Mouse (Mus musculus): ENCODE results near the gene Cpeb4. TPM values are rescaled to one million over a fixed set of nuclear protein-coding genes. Genes with fewer than 3 reads are reported as not detected.

The Cpeb4 gene
- total and polyA plus RNA-seq, 3 experiments = 13.8 to 23.9 (median 20.1) TPM

DNA sequence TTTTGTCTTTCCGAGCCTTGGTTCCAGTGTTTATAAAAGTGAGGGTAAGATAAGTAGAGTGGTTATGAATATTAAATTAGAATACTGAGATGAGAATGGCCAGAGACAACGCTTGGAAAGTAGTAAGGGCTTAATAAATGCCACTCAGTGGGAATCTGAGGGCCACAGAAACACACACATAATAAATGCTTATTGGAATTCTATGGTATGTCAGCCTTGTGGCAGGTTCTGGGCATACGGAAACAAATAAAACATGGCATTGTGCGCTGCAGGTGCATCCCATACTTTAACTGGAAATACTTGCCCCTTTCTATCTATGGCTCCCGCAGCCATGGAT, 24.6 kb upstream of the Cpeb4 start:
- dilution Hi-C loops (cut with MboI; ENCODE audit: extremely low pct_ligation_motif_present, extremely low pct_unique_long_range_greater_than_20kb, low sequenced_read_pairs) (no loop called here), in situ Hi-C loops (cut with MboI; ENCODE audit: low pct_ligation_motif_present, low pct_unique_long_range_greater_than_20kb, low sequenced_read_pairs) (no loop called here)
- Histone ChIP-seq H3K36me3 (replicated peaks in 1 of 2; ENCODE audit: control insufficient read depth in 1 of 2, insufficient read depth in 1 of 2, low read length in 1 of 2) (no peaks in the 10 kb centered on the region), H3K4me2 (ENCODE audit: insufficient read depth, low read depth, poor library complexity, severe bottlenecking) (no peak overlapping the region), H3K9ac (ENCODE audit: insufficient read depth, low read depth) (no peak overlapping the region), H3K27ac (ENCODE audit: insufficient read depth, low read depth) (no peak overlapping the region), H3K4me3 (replicated peaks in 1 of 3; ENCODE audit: low read depth in 2 of 3, low read length in 2 of 3, poor library complexity in 1 of 3) (no peak overlapping the region), H3K9me3 (replicated peaks; ENCODE audit: low read length) (no peaks in the 10 kb centered on the region), H3K4me1 (ENCODE audit: control insufficient read depth in 1 of 2, insufficient read depth in 2 of 2) (peaks cover 2 to 35% of the 10 kb centered on the region in 2 experiments; a peak in 2 of 4 replicates), H3K79me2 (replicated peaks; ENCODE audit: control insufficient read depth, extremely low read depth, insufficient read depth, poor library complexity, severe bottlenecking) (no peaks in the 10 kb centered on the region), H3K27me3 (replicated peaks) (no peaks in the 10 kb centered on the region)
- DNase-seq (ENCODE audit: extremely low read depth) = no peak
- no peak for TF ChIP-seq MAX (IDR thresholded peaks at IDR 0.05; ENCODE audit: low read length)
- no peak for TF ChIP-seq TBP (conservative IDR thresholded peaks at IDR 0.05; ENCODE audit: low read depth, low read length)
- TF ChIP-seq POLR2A (IDR thresholded peaks at IDR 0.05; ENCODE audit: low read depth, low read length) = no peak
- TF ChIP-seq CHD1 (IDR thresholded peaks at IDR 0.05; ENCODE audit: low read depth, low read length) = no peak
- TF ChIP-seq ELF1 (IDR thresholded peaks at IDR 0.05; ENCODE audit: low read depth, low read length) = no peak
- TF ChIP-seq USF2 (conservative IDR thresholded peaks at IDR 0.05; ENCODE audit: low read depth, low read length) = no peak
- no peak for TF ChIP-seq E2F4 (IDR thresholded peaks at IDR 0.05; ENCODE audit: insufficient replicate concordance, low read depth, low read length)
- no peak for TF ChIP-seq JUND (conservative IDR thresholded peaks at IDR 0.05; ENCODE audit: low read depth, low read length)
- TF ChIP-seq BHLHE40 (IDR thresholded peaks at IDR 0.05; ENCODE audit: low read depth, low read length) = no peak
- TF ChIP-seq SIN3A (IDR thresholded peaks at IDR 0.05; ENCODE audit: low read length) = no peak
- no peak for TF ChIP-seq TCF12 (IDR thresholded peaks at IDR 0.05; ENCODE audit: low read depth, low read length)
- TF ChIP-seq JUN (IDR thresholded peaks at IDR 0.05; ENCODE audit: insufficient read depth, low read depth, low read length) = no peak

DNA sequence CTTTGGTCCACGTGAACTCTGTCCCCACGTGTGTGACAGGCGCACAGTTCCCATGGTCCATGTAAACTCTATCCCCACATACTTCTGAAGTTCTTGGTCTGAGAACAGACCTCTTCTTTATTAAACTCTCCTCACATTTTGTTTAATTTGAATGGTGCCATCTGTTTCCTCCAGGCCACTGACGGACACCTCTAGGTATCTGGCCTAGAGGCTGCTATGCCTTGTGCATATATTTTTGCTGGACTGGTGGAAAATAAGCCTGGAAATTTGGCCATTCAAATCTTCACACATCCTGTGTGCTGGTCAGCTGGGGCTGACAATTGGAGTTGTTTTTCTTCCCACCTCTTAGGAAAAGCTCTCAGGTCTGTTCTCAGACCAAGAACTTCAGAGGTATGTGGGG, 23.3 kb upstream of the Cpeb4 start:
- TF ChIP-seq TBP (conservative IDR thresholded peaks at IDR 0.05; ENCODE audit: low read depth, low read length) (no peak), HCFC1 (IDR thresholded peaks at IDR 0.05; ENCODE audit: low read depth, low read length) (no peak), NELFE (IDR thresholded peaks at IDR 0.05; ENCODE audit: low read depth, low read length) (no peak), CHD2 (IDR thresholded peaks at IDR 0.05; ENCODE audit: low read length) (no peak), ZNF384 (IDR thresholded peaks at IDR 0.05; ENCODE audit: low read depth, low read length) (no peak), TCF12 (IDR thresholded peaks at IDR 0.05; ENCODE audit: low read depth, low read length) (no peak), MAZ (IDR thresholded peaks at IDR 0.05; ENCODE audit: low read depth, low read length) (no peak), JUN (IDR thresholded peaks at IDR 0.05; ENCODE audit: insufficient read depth, low read depth, low read length) (no peak), MYC (IDR thresholded peaks at IDR 0.05; ENCODE audit: low read depth, low read length) (no peak), RCOR1 (conservative IDR thresholded peaks at IDR 0.05; ENCODE audit: low read depth, low read length) (no peak), MEF2A (IDR thresholded peaks at IDR 0.05; ENCODE audit: borderline replicate concordance, low read depth, low read length) (no peak), MAFK (IDR thresholded peaks at IDR 0.05; ENCODE audit: insufficient replicate concordance, low read length) (no peak), NRF1 (IDR thresholded peaks at IDR 0.05; ENCODE audit: low read depth, low read length) (no peak)

More for the DNA sequence above, 23.3 kb upstream of the Cpeb4 start:
- in situ Hi-C loops (cut with MboI; ENCODE audit: low pct_ligation_motif_present, low pct_unique_long_range_greater_than_20kb, low sequenced_read_pairs) (no loop called here), dilution Hi-C loops (cut with MboI; ENCODE audit: extremely low pct_ligation_motif_present, extremely low pct_unique_long_range_greater_than_20kb, low sequenced_read_pairs) (no loop called here)
- Histone ChIP-seq H3K4me2 (ENCODE audit: insufficient read depth, low read depth, poor library complexity, severe bottlenecking) (no peak overlapping the region), H3K9me3 (replicated peaks; ENCODE audit: low read length) (no peaks in the 10 kb centered on the region), H3K36me3 (replicated peaks in 1 of 2; ENCODE audit: control insufficient read depth in 1 of 2, insufficient read depth in 1 of 2, low read length in 1 of 2) (no peaks in the 10 kb centered on the region), H3K27me3 (replicated peaks) (no peaks in the 10 kb centered on the region), H3K27ac (ENCODE audit: insufficient read depth, low read depth) (no peak overlapping the region), H3K4me1 (ENCODE audit: control insufficient read depth in 1 of 2, insufficient read depth in 2 of 2) (peaks cover 2 to 35% of the 10 kb centered on the region in 2 experiments; a peak in 2 of 4 replicates), H3K79me2 (replicated peaks; ENCODE audit: control insufficient read depth, extremely low read depth, insufficient read depth, poor library complexity, severe bottlenecking) (no peaks in the 10 kb centered on the region), H3K4me3 (replicated peaks in 1 of 3; ENCODE audit: low read depth in 2 of 3, low read length in 2 of 3, poor library complexity in 1 of 3) (no peak overlapping the region), H3K9ac (ENCODE audit: insufficient read depth, low read depth) (no peak overlapping the region)
- DNase-seq (ENCODE audit: extremely low read depth) = no peak
